Mouse (Mus musculus) urinary bladder, adult 2 months (tissue): ENCODE results near the gene Dlec1. TPM values are rescaled to one million over a fixed set of nuclear protein-coding genes. Genes with fewer than 3 reads are reported as not detected.

Source experiments
- polyA plus RNA-seq: library from polyadenylated mRNA; depleted of rRNA; stranded (reverse); fragments of >200 nt; gene quantifications from 2 replicates; pipeline ENCODE4 v1.2.3, GENCODE M21; 2012; rRNA removed

The Dlec1 gene
- polyA plus RNA-seq, 1 experiment: 3.2 TPM

Other genes starting within 250 kb of the Dlec1 start
- 24.4 and 27.7 TPM in 2 replicates for gene Ctdspl, start 176.0 kb upstream of the Dlec1 start, polyA plus RNA-seq
- 25.3 and 25.4 TPM in 2 replicates for gene Vill, start 49.7 kb upstream of the Dlec1 start, polyA plus RNA-seq
- gene Plcd1, start 9.0 kb upstream of the Dlec1 start, polyA plus RNA-seq: 72.3 and 76.4 TPM in 2 replicates
- gene Acaa1b, start 54.6 kb downstream of the Dlec1 start, polyA plus RNA-seq: 206 and 222 TPM in 2 replicates
- gene Gm47289, start 56.7 kb downstream of the Dlec1 start, polyA plus RNA-seq: 0.03 and 0.07 TPM in 2 replicates
- 0.04 and 0.07 TPM in 2 replicates for gene Slc22a13, start 106.6 kb downstream of the Dlec1 start, polyA plus RNA-seq
- 37.3 and 38.1 TPM in 2 replicates for gene Oxsr1, start 219.9 kb downstream of the Dlec1 start, polyA plus RNA-seq
- 144 and 173 TPM in 2 replicates for gene Acaa1a, start 237.2 kb downstream of the Dlec1 start, polyA plus RNA-seq
- 19.4 and 22.4 TPM in 2 replicates for gene Myd88, start 238.9 kb downstream of the Dlec1 start, polyA plus RNA-seq